Mouse (Mus musculus): ENCODE data around the gene Inpp5b. TPM values are rescaled to one million over a fixed set of nuclear protein-coding genes. Genes with fewer than 3 reads are reported as not detected.
"Not testable (repeated sequence)": the region's sequence is repeated elsewhere in the genome, so short reads cannot be mapped to it uniquely, and the experiment has no call there.

Inpp5b gene
- total RNA-seq (2022) = 10 to 100 TPM; 24.9 to 36.2 (median 29.7) TPM

GRCm38 (mm10) chr4:124741376-124742343 lies at the start of gene Inpp5b:
Inpp5b (plus strand) TSS chr4:124741850.
- DNase-seq = peak; percentile 75

- no peak for DNase-seq
Observed at GRCm38 (mm10) chr4:124692416-124692861, 49.2 kb upstream of the Inpp5b start.

- peak; percentile 86 for DNase-seq
Observed at GRCm38 (mm10) chr4:124693135-124693894, 48.3 kb upstream of the Inpp5b start, which contains the start of gene Utp11. Utp11 (minus strand) TSS chr4:124693600.

- DNase-seq = no peak
Observed at GRCm38 (mm10) chr4:124694572-124694971, 47.1 kb upstream of the Inpp5b start.

- DNase-seq = no peak
Observed at GRCm38 (mm10) chr4:124695786-124696516, 45.7 kb upstream of the Inpp5b start.

GRCm38 (mm10) chr4:124699791-124700190 lies 41.9 kb upstream of the Inpp5b start:
- no peak for DNase-seq

GRCm38 (mm10) chr4:124700248-124700971 lies 41.2 kb upstream of the Inpp5b start, which contains the start of gene Fhl3:
Fhl3 (plus strand) TSS chr4:124700701.
- DNase-seq = no peak

- DNase-seq = no peak
Observed at GRCm38 (mm10) chr4:124701052-124701845, 40.4 kb upstream of the Inpp5b start.

- no peak for DNase-seq
Observed at GRCm38 (mm10) chr4:124701916-124702315, 39.7 kb upstream of the Inpp5b start.

GRCm38 (mm10) chr4:124703406-124703805 lies 38.2 kb upstream of the Inpp5b start:
- no peak for DNase-seq

GRCm38 (mm10) chr4:124703881-124704796 lies 37.5 kb upstream of the Inpp5b start:
- DNase-seq = no peak

GRCm38 (mm10) chr4:124704797-124705474 lies 36.7 kb upstream of the Inpp5b start:
- no peak for DNase-seq

- no peak for DNase-seq
Observed at GRCm38 (mm10) chr4:124705661-124706269, 35.9 kb upstream of the Inpp5b start.

- not testable (repeated sequence) for DNase-seq
Observed at GRCm38 (mm10) chr4:124707381-124708199, 34.1 kb upstream of the Inpp5b start.

GRCm38 (mm10) chr4:124708200-124708517 lies 33.5 kb upstream of the Inpp5b start:
- DNase-seq = not testable (repeated sequence)

- DNase-seq = peak; percentile 94
Observed at GRCm38 (mm10) chr4:124708518-124709477, 32.9 kb upstream of the Inpp5b start.

All from adrenal gland, adult 8-10 months (tissue).